Mouse (Mus musculus) E14TG2a.4 (cell line): ENCODE results near the gene Slc7a3.

Experiments
- CTCF ChIP-seq: conservative IDR thresholded peaks from 2 replicates; pipeline ENCODE4 v1.5.1; 2014; ENCODE audit warnings: low read length
- NANOG ChIP-seq: IDR thresholded peaks from 2 replicates; pipeline ENCODE4 v1.6.1; 2014; ENCODE audit warnings: borderline replicate concordance, low read length, mixed read lengths
- POU5F1 ChIP-seq: IDR thresholded peaks from 2 replicates; pipeline ENCODE4 v1.6.1; 2014; ENCODE audit warnings: low read length, borderline replicate concordance

GRCm38 (mm10) chrX:101084192-101084591 lies 1.6 kb downstream of the Slc7a3 start:
- TF ChIP-seq POU5F1 (0 out of 2 replicates have a peak, but pooled peaks have one; percentile 26), CTCF (no peak), NANOG (peak; percentile 71)
